Mouse (Mus musculus) embryonic facial prominence, embryonic 14.5 days (tissue): ENCODE data around the gene Arhgap44. TPM values are rescaled to one million over a fixed set of nuclear protein-coding genes. Genes with fewer than 3 reads are reported as not detected.

Source experiments
- ATAC-seq: fragments of 200-750 bp; cut with Nextera tagmentation; 2 replicates; pipeline ENCODE4 v1.8.0; 2017; ENCODE audit warnings: low read depth, moderate number of reproducible peaks, moderate TSS enrichment
- DNase-seq: peaks from one replicate; pipeline ENCODE4 v3.0.0-alpha.2; 2015; ENCODE audit warnings: low spot score
- H3K27ac ChIP-seq: fragments of 300-500 bp; sonication (generic); replicated peaks from 2 replicates; pipeline ENCODE4 v1.5.1; 2014; ENCODE audit warnings: low read depth, mild to moderate bottlenecking, low read length, moderate library complexity
- H3K27me3 ChIP-seq: fragments of 300-500 bp; sonication (generic); replicated peaks from 2 replicates; pipeline ENCODE4 v1.6.1; 2014; ENCODE audit warnings: low read length; ENCODE audit not compliant: control insufficient read depth, insufficient read depth
- H3K36me3 ChIP-seq: fragments of 300-500 bp; sonication (generic); 2 replicates; pipeline ENCODE4 v1.6.1; 2014; ENCODE audit warnings: low read length, mixed read lengths; ENCODE audit not compliant: control insufficient read depth, insufficient read depth
- H3K4me1 ChIP-seq: fragments of 300-500 bp; sonication (generic); 2 replicates; pipeline ENCODE4 v1.6.1; 2014; ENCODE audit warnings: antibody characterized with exemption, low read length; ENCODE audit not compliant: control insufficient read depth, insufficient read depth
- H3K4me2 ChIP-seq: fragments of 300-500 bp; sonication (generic); 2 replicates; pipeline ENCODE4 v1.6.1; 2014; ENCODE audit warnings: low read depth, mild to moderate bottlenecking, low read length, moderate library complexity, mixed read lengths
- H3K4me3 ChIP-seq: fragments of 300-500 bp; sonication (generic); 2 replicates; pipeline ENCODE4 v1.5.1; 2014; ENCODE audit warnings: low read depth, mild to moderate bottlenecking, low read length
- H3K9ac ChIP-seq: fragments of 300-500 bp; sonication (generic); 2 replicates; pipeline ENCODE4 v1.6.1; 2014; ENCODE audit warnings: low read depth, mild to moderate bottlenecking, low read length, moderate library complexity, mixed read lengths
- H3K9me3 ChIP-seq: fragments of 300-500 bp; sonication (generic); 2 replicates; pipeline ENCODE4 v1.6.1; 2016; ENCODE audit warnings: low read length; ENCODE audit not compliant: control insufficient read depth
- WGBS: fragments of 180-500 bp; shearing (Covaris S2); extraction: QIAGEN DNeasy Blood & Tissue Kit; methylation state at CpG from one replicate; pipeline ENCODE4 v1.1.7; 2014; 5-methylcytosine and 5-hydroxymethylcytosine counted together
- polyA plus RNA-seq: library from polyadenylated mRNA; unstranded; fragments of >200 nt; fragmentation: Nextera tagmentation; extraction: Ambion mirVana; gene quantifications from 2 replicates; pipeline ENCODE4 v1.2.1, GENCODE M21; 2014

Gene Arhgap44
- 7.6 and 8.1 TPM in 2 replicates for polyA plus RNA-seq

DNA sequence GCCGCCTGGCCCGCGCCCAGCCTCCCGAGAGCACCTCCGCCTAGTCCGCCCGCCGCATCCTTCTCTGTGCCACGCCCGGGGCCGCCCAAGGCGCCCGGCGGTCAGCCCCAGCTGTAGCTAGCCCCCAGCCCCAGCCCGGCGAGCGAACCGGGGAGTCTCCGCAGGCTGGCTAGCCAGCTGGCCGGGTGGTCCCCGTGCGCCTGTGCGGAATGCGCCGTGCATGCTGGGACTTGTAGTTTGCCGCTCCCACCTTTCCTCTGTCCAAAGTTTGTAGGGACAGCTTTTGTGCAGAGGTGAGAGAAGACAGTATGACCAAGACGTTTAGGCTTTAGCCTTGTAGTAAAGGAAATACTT lies at the start of gene Arhgap44:
Arhgap44 (minus strand) TSS at position 195 of the 354 bp plus-strand sequence.
- peak; percentile 81 for DNase-seq
- 0% methylated on average over 18 of the region's 27 CpGs for WGBS
- H3K36me3 ChIP-seq: no peaks in the 10 kb centered on the region
- H3K4me1 ChIP-seq: peaks cover 12% of the 10 kb centered on the region
- peak within 1 kb of the TSS; percentile 97 for H3K4me2 ChIP-seq
- peaks cover 10% of the 10 kb centered on the region; the same call in 1 of the 2 replicates for H3K27me3 ChIP-seq
- H3K4me3 ChIP-seq: peak within 1 kb of the TSS; percentile 91
- H3K9ac ChIP-seq: peak within 1 kb of the TSS; percentile 84
- no peaks in the 10 kb centered on the region for H3K9me3 ChIP-seq
- H3K27ac ChIP-seq: no peak within 1 kb of the TSS
- ATAC-seq: peak; percentile 93

GRCm38 (mm10) chr11:65211701-65212100 lies 48.9 kb upstream of the Arhgap44 start:
- H3K36me3 ChIP-seq: no peaks in the 10 kb centered on the region
- 69% methylated on average over 6 of the region's 6 CpGs for WGBS
- H3K4me1 ChIP-seq: no peaks in the 10 kb centered on the region
- DNase-seq (no peak), ATAC-seq (no peak)
- H3K27ac ChIP-seq: no peak overlapping the region
- no peaks in the 10 kb centered on the region for H3K27me3 ChIP-seq
- no peak overlapping the region for H3K4me3 ChIP-seq
- H3K9me3 ChIP-seq: no peaks in the 10 kb centered on the region
- no peak overlapping the region for H3K4me2 ChIP-seq
- H3K9ac ChIP-seq: no peak overlapping the region

GRCm38 (mm10) chr11:65209441-65209840 lies 46.7 kb upstream of the Arhgap44 start:
- ATAC-seq: no peak
- H3K27ac ChIP-seq: no peak overlapping the region
- no peaks in the 10 kb centered on the region for H3K9me3 ChIP-seq
- no peak overlapping the region for H3K4me2 ChIP-seq
- no peak overlapping the region for H3K4me3 ChIP-seq
- DNase-seq: no peak
- no peaks in the 10 kb centered on the region for H3K27me3 ChIP-seq
- H3K36me3 ChIP-seq: no peaks in the 10 kb centered on the region
- no peak overlapping the region for H3K9ac ChIP-seq
- no peaks in the 10 kb centered on the region for H3K4me1 ChIP-seq
- 38% methylated on average over 6 of the region's 6 CpGs for WGBS

DNA sequence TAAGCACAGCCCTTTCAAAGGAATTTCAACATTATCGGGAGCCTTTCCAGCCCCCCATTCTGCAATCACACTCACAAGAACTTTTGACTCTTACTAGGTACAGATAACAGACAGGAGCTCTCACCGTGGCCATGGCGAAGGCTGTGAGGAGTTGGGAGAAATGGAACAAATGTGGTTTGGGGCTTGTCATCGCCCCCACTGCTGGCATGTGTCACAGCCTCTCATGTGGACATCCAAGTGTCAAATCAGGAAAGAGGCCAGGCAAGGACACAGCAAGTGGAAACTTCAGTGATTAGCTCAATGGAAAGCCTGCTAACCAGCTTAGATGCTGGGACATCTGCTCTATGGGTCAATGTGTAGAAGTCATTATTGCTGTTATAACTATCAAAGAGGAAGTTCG lies 42.5 kb upstream of the Arhgap44 start:
- no peak for DNase-seq
- ATAC-seq: no peak
- Histone ChIP-seq H3K4me3 (no peak overlapping the region), H3K36me3 (no peaks in the 10 kb centered on the region), H3K27me3 (no peaks in the 10 kb centered on the region), H3K27ac (no peak overlapping the region), H3K4me2 (no peak overlapping the region), H3K9me3 (no peaks in the 10 kb centered on the region), H3K4me1 (no peaks in the 10 kb centered on the region), H3K9ac (no peak overlapping the region)
- 80% methylated on average over 5 of the region's 5 CpGs for WGBS

GRCm38 (mm10) chr11:65204651-65205050 lies 41.9 kb upstream of the Arhgap44 start:
- Histone ChIP-seq H3K27ac (no peak overlapping the region), H3K4me3 (no peak overlapping the region), H3K9me3 (no peaks in the 10 kb centered on the region), H3K4me1 (no peaks in the 10 kb centered on the region), H3K27me3 (no peaks in the 10 kb centered on the region), H3K36me3 (no peaks in the 10 kb centered on the region), H3K4me2 (no peak overlapping the region), H3K9ac (no peak overlapping the region)
- DNase-seq (no peak), ATAC-seq (no peak)
- 62% methylated on average over 13 of the region's 13 CpGs for WGBS

DNA sequence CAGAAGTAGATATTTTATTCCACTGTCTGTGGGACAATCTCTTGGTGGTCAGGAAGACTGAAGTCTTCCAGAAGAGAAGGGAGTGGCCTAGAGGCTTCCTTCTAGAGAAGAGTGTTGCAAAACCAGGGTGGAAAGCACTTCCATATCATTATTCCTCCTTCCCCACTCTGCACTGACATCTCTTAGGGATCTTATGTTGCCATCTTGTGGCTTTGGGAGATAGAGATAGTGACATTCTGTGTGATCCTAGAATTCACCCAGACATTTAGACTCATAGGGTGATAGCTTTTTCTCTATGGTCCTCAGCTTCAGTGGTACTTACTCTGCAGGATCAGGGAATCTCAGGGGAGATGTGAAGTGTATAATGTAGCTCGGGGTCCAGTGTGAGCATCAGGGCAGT lies 40.3 kb upstream of the Arhgap44 start:
- Histone ChIP-seq H3K36me3 (no peaks in the 10 kb centered on the region), H3K4me2 (no peak overlapping the region), H3K27me3 (no peaks in the 10 kb centered on the region), H3K27ac (no peak overlapping the region), H3K4me3 (no peak overlapping the region), H3K9ac (no peak overlapping the region), H3K4me1 (no peaks in the 10 kb centered on the region), H3K9me3 (no peaks in the 10 kb centered on the region)
- ATAC-seq (no peak), DNase-seq (no peak)
- WGBS: 65% methylated on average over 1 of the region's 1 CpGs

DNA sequence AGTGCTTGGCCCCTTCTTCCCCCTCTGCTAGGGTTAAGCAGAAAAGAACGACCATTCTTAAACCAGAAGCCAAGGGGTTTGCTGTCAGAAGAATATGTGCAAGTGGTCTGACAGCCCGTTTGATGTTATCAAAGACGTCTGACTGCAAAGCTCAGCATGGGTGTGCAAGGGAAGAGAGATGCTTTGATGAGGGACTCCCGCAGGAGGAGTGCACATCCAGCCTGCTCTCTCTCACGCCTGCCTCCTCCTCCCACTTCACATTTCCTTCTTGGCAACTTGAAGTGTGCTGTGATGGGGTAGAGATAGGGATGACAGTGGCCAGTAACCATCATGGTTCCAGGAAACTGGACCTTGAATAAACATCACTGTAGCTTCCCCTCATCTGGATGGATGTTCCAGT lies 39.5 kb upstream of the Arhgap44 start:
- ATAC-seq: no peak
- Histone ChIP-seq H3K9me3 (no peaks in the 10 kb centered on the region), H3K36me3 (no peaks in the 10 kb centered on the region), H3K27ac (no peak overlapping the region), H3K9ac (no peak overlapping the region), H3K4me3 (no peak overlapping the region), H3K4me1 (no peaks in the 10 kb centered on the region), H3K27me3 (no peaks in the 10 kb centered on the region), H3K4me2 (no peak overlapping the region)
- WGBS: 39% methylated on average over 5 of the region's 5 CpGs
- no peak for DNase-seq

- WGBS: 83% methylated on average over 3 of the region's 3 CpGs
- Histone ChIP-seq H3K4me1 (no peaks in the 10 kb centered on the region), H3K27ac (no peak overlapping the region), H3K36me3 (no peaks in the 10 kb centered on the region), H3K9ac (no peak overlapping the region), H3K27me3 (no peaks in the 10 kb centered on the region), H3K4me3 (no peak overlapping the region), H3K9me3 (no peaks in the 10 kb centered on the region), H3K4me2 (no peak overlapping the region)
- ATAC-seq (no peak), DNase-seq (no peak)
Observed at GRCm38 (mm10) chr11:65198026-65198425, 35.3 kb upstream of the Arhgap44 start.

GRCm38 (mm10) chr11:65197280-65197679 lies 34.5 kb upstream of the Arhgap44 start:
- Histone ChIP-seq H3K4me2 (no peak overlapping the region), H3K4me3 (no peak overlapping the region), H3K4me1 (no peaks in the 10 kb centered on the region), H3K36me3 (no peaks in the 10 kb centered on the region), H3K27me3 (no peaks in the 10 kb centered on the region), H3K9me3 (no peaks in the 10 kb centered on the region), H3K27ac (no peak overlapping the region), H3K9ac (no peak overlapping the region)
- WGBS: 2% methylated on average over 3 of the region's 3 CpGs
- no peak for ATAC-seq
- DNase-seq: peak; percentile 80
